Mouse (Mus musculus): ENCODE measurements around the gene Sapcd1. TPM values are rescaled to one million over a fixed set of nuclear protein-coding genes. Genes with fewer than 3 reads are reported as not detected.

Gene Sapcd1
- polyA plus RNA-seq, 1 experiment from 2014 or later: 3.2 TPM

DNA sequence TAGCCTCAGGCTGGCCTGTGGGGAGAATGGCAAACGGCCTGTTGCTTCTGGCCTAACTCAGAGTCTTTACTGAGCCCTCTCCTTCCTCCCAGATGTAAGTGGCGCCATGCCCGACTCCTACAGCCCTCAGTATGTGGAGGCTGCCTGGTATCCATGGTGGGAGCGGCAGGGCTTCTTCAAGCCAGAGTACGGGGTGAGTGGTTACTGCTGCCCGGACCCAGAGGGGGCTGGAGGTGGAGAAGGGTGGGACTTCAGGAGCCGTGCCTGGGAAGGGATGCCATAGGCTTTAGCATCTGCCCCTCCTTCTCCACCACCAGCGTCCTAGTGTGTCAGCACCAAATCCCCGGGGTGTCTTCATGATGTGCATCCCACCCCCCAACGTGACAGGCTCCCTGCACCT is 22.7 kb downstream of the Sapcd1 start:
- no peaks in the 10 kb centered on the region for H3K4me1 ChIP-seq (replicated peaks; ENCODE audit: control insufficient read depth, insufficient read depth, low read length)
- no peak overlapping the region; the same call in 1 of the 2 replicates for H3K9ac ChIP-seq (ENCODE audit: low read depth, low read length)
- no peaks in the 10 kb centered on the region for H3K27me3 ChIP-seq (replicated peaks; ENCODE audit: control insufficient read depth, insufficient read depth, low read length)
- no peaks in the 10 kb centered on the region for H3K9me3 ChIP-seq (ENCODE audit: control insufficient read depth)
- 0 out of 2 replicates have a peak overlapping the region, but pooled peaks have one; percentile 3 for H3K4me3 ChIP-seq (ENCODE audit: low read depth, low read length)
- no peak for ATAC-seq
- H3K4me2 ChIP-seq (replicated peaks; ENCODE audit: low read depth): peak overlapping the region; percentile 48
- no peak for TF ChIP-seq CTCF (IDR thresholded peaks at IDR 0.05; ENCODE audit: low read depth)
- WGBS: 91% methylated on average over 10 of the region's 10 CpGs
- H3K27ac ChIP-seq (ENCODE audit: low read depth, low read length): peak overlapping the region; percentile 80
- H3K36me3 ChIP-seq (ENCODE audit: control insufficient read depth, insufficient read depth): peaks cover 42% of the 10 kb centered on the region

GRCm38 (mm10) chr17:35004075-35004717 is 23.6 kb downstream of the Sapcd1 start:
- ATAC-seq: peak; percentile 37; the same call in 1 of the 2 replicates
- WGBS: 76% methylated on average over 17 of the region's 17 CpGs
- peaks cover 32% of the 10 kb centered on the region for H3K36me3 ChIP-seq (ENCODE audit: control insufficient read depth, insufficient read depth)
- no peaks in the 10 kb centered on the region for H3K9me3 ChIP-seq (ENCODE audit: control insufficient read depth)
- peak overlapping the region; percentile 80 for H3K27ac ChIP-seq (ENCODE audit: low read depth, low read length)
- H3K4me2 ChIP-seq (replicated peaks; ENCODE audit: low read depth): peak overlapping the region; percentile 48
- H3K9ac ChIP-seq (ENCODE audit: low read depth, low read length): no peak overlapping the region
- H3K4me1 ChIP-seq (replicated peaks; ENCODE audit: control insufficient read depth, insufficient read depth, low read length): peaks cover 1% of the 10 kb centered on the region; the same call in 1 of the 2 replicates
- no peak for TF ChIP-seq CTCF (IDR thresholded peaks at IDR 0.05; ENCODE audit: low read depth)
- no peaks in the 10 kb centered on the region for H3K27me3 ChIP-seq (replicated peaks; ENCODE audit: control insufficient read depth, insufficient read depth, low read length)
- H3K4me3 ChIP-seq (ENCODE audit: low read depth, low read length): no peak overlapping the region

- H3K36me3 ChIP-seq (ENCODE audit: control insufficient read depth, insufficient read depth): peaks cover 25% of the 10 kb centered on the region
- H3K4me2 ChIP-seq (replicated peaks; ENCODE audit: low read depth): peak overlapping the region; percentile 96; the same call in 1 of the 2 replicates
- no peak for TF ChIP-seq CTCF (IDR thresholded peaks at IDR 0.05; ENCODE audit: low read depth)
- peaks cover 8% of the 10 kb centered on the region; the same call in 1 of the 2 replicates for H3K4me1 ChIP-seq (replicated peaks; ENCODE audit: control insufficient read depth, insufficient read depth, low read length)
- H3K9ac ChIP-seq (ENCODE audit: low read depth, low read length): no peak overlapping the region
- WGBS: 34% methylated on average over 9 of the region's 9 CpGs
- ATAC-seq: no peak
- peak overlapping the region; percentile 70 for H3K27ac ChIP-seq (ENCODE audit: low read depth, low read length)
- no peaks in the 10 kb centered on the region for H3K9me3 ChIP-seq (ENCODE audit: control insufficient read depth)
- H3K4me3 ChIP-seq (ENCODE audit: low read depth, low read length): peak overlapping the region; percentile 68; the same call in 1 of the 2 replicates
- H3K27me3 ChIP-seq (replicated peaks; ENCODE audit: control insufficient read depth, insufficient read depth, low read length): no peaks in the 10 kb centered on the region
Observed at GRCm38 (mm10) chr17:35003022-35003838, 24.6 kb downstream of the Sapcd1 start.

DNA sequence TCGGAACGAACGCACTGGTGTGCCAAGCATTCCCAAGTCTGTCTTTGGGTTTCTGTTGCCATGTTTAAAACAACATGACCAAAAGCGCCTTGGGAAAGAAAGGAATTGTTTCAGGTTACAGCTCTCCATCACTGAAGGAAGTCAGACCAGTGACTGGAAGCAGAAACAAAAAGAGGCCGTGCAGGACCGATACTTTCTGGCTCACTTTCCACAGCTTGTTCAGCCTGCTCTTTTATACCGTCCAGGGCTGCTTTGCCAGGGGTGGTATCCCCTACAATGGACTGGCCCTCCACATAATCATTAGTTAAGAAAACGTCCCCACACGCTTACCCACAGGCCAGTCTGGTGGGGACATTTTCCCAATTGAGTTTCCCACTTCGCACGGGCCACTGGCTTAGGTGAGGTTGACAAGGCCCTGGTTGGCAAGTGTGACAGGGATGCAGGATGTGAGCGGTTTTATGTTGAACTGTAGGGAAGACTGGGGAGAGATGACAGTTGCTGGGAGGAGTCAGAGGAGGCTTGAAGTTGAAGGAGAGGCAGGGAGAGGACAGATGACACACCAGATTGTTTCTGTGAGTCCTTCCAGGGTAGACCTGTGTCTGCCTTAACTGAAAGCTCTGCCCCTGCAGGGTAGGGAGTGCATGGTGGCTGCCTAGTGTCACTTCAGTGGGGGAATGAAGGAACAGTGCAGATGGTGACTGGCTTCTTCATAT is 25.5 kb downstream of the Sapcd1 start:
- H3K4me2 ChIP-seq (replicated peaks; ENCODE audit: low read depth): peak overlapping the region; percentile 96
- peak overlapping the region; percentile 68 for H3K4me3 ChIP-seq (ENCODE audit: low read depth, low read length)
- no peak for ATAC-seq
- H3K27ac ChIP-seq (ENCODE audit: low read depth, low read length): peak overlapping the region; percentile 41
- peak overlapping the region; percentile 76; the same call in 1 of the 2 replicates for H3K9ac ChIP-seq (ENCODE audit: low read depth, low read length)
- 5% methylated on average over 12 of the region's 12 CpGs for WGBS
- H3K4me1 ChIP-seq (replicated peaks; ENCODE audit: control insufficient read depth, insufficient read depth, low read length): peaks cover 8% of the 10 kb centered on the region; the same call in 1 of the 2 replicates
- no peaks in the 10 kb centered on the region for H3K27me3 ChIP-seq (replicated peaks; ENCODE audit: control insufficient read depth, insufficient read depth, low read length)
- TF ChIP-seq CTCF (IDR thresholded peaks at IDR 0.05; ENCODE audit: low read depth): no peak
- H3K36me3 ChIP-seq (ENCODE audit: control insufficient read depth, insufficient read depth): peaks cover 25% of the 10 kb centered on the region
- no peaks in the 10 kb centered on the region for H3K9me3 ChIP-seq (ENCODE audit: control insufficient read depth)

DNA sequence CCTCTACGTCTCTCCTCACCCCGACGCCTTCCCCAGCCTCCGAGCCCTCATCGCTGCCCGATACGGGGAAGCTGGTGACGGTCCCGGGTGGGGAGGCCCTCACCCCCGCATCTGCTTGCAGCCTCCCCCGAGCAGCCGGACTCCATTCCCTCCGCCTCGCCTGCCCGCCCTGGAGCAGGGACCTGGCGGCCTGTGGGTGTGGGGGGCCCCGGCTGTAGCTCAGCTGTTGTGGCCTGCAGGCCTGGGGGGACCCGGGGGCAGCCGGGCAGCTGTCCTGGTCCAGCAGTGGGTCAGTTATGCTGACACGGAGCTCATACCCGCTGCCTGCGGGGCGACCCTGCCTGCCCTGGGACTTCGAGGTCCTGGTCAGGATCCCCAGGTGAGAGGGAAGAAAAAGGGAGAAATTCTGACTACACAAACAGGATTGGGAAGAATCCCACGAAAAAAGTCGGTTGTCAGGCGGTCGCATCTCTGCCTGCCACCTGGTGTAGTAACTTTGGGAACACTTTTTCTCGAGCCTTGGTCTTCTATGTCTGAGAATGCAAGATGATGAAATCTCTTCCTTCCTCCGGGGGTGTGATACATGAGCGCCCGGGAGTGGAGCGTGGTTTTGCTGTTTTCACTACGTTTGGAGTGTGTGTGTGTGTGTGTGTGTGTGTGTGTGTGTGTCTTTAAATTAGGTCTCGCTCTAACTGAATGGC is 26.2 kb downstream of the Sapcd1 start:
- 0 out of 2 replicates have a peak, but pooled peaks have one; percentile 1 for TF ChIP-seq CTCF (IDR thresholded peaks at IDR 0.05; ENCODE audit: low read depth)
- peak; percentile 12; the same call in 1 of the 2 replicates for ATAC-seq
- H3K4me1 ChIP-seq (replicated peaks; ENCODE audit: control insufficient read depth, insufficient read depth, low read length): peaks cover 8% of the 10 kb centered on the region; the same call in 1 of the 2 replicates
- H3K4me2 ChIP-seq (replicated peaks; ENCODE audit: low read depth): peak overlapping the region; percentile 96
- H3K9me3 ChIP-seq (ENCODE audit: control insufficient read depth): no peaks in the 10 kb centered on the region
- peak overlapping the region; percentile 76 for H3K9ac ChIP-seq (ENCODE audit: low read depth, low read length)
- H3K27ac ChIP-seq (ENCODE audit: low read depth, low read length): peak overlapping the region; percentile 93
- peaks cover 22% of the 10 kb centered on the region for H3K36me3 ChIP-seq (ENCODE audit: control insufficient read depth, insufficient read depth)
- peak overlapping the region; percentile 68 for H3K4me3 ChIP-seq (ENCODE audit: low read depth, low read length)
- no peaks in the 10 kb centered on the region for H3K27me3 ChIP-seq (replicated peaks; ENCODE audit: control insufficient read depth, insufficient read depth, low read length)
- WGBS: under 1% methylated on average over 35 of the region's 35 CpGs
